Mouse (Mus musculus) monocyte, adult 2 months (primary cell): ENCODE results near the gene Lrmda.

ENCODE experiments used
- DNase-seq, 2 experiments: peaks; one replicate each; pipeline ENCODE4 v3.0.0; 2022; ENCODE audit warnings: low spot score in 2 of 2, low read depth in 1 of 2

Lrmda gene

GRCm38 (mm10) chr14:22306759-22307158, 287.2 kb downstream of the Lrmda start:
- DNase-seq: no peak

- DNase-seq: no peak
These were observed 288.5 kb downstream of the Lrmda start for GRCm38 (mm10) chr14:22308059-22308458.

- no peak for DNase-seq
These were observed 303.5 kb downstream of the Lrmda start for GRCm38 (mm10) chr14:22323058-22323457.

- no peak for DNase-seq
These were observed 304.2 kb downstream of the Lrmda start for GRCm38 (mm10) chr14:22323530-22324292.

- no peak for DNase-seq
These were observed 306.9 kb downstream of the Lrmda start for GRCm38 (mm10) chr14:22326218-22326964.

GRCm38 (mm10) chr14:22329191-22329590, 309.7 kb downstream of the Lrmda start:
- no peak for DNase-seq

- no peak for DNase-seq
These were observed 315.7 kb downstream of the Lrmda start for GRCm38 (mm10) chr14:22335101-22335820.

GRCm38 (mm10) chr14:22339176-22339575, 319.7 kb downstream of the Lrmda start:
- no peak for DNase-seq

GRCm38 (mm10) chr14:22343357-22343756, 323.8 kb downstream of the Lrmda start:
- no peak for DNase-seq

- DNase-seq: no peak
These were observed 325.7 kb downstream of the Lrmda start for GRCm38 (mm10) chr14:22345248-22345647.

GRCm38 (mm10) chr14:22353626-22354025, 334.1 kb downstream of the Lrmda start:
- DNase-seq: no peak

GRCm38 (mm10) chr14:22354769-22355574, 335.5 kb downstream of the Lrmda start:
- no peak for DNase-seq

GRCm38 (mm10) chr14:22357991-22358503, 338.5 kb downstream of the Lrmda start:
- DNase-seq: no peak

- no peak for DNase-seq
These were observed 344.7 kb downstream of the Lrmda start for GRCm38 (mm10) chr14:22364010-22364748.

- DNase-seq: no peak
These were observed 345.4 kb downstream of the Lrmda start for GRCm38 (mm10) chr14:22364771-22365355.

GRCm38 (mm10) chr14:22367615-22368014, 348.1 kb downstream of the Lrmda start:
- no peak for DNase-seq

GRCm38 (mm10) chr14:22371136-22371535, 351.6 kb downstream of the Lrmda start:
- DNase-seq: no peak

- DNase-seq: no peak
These were observed 353.3 kb downstream of the Lrmda start for GRCm38 (mm10) chr14:22372666-22373360.

GRCm38 (mm10) chr14:22373361-22373745, 353.8 kb downstream of the Lrmda start:
- no peak for DNase-seq
